Mouse (Mus musculus): ENCODE measurements around the gene Tmem95.

DNA sequence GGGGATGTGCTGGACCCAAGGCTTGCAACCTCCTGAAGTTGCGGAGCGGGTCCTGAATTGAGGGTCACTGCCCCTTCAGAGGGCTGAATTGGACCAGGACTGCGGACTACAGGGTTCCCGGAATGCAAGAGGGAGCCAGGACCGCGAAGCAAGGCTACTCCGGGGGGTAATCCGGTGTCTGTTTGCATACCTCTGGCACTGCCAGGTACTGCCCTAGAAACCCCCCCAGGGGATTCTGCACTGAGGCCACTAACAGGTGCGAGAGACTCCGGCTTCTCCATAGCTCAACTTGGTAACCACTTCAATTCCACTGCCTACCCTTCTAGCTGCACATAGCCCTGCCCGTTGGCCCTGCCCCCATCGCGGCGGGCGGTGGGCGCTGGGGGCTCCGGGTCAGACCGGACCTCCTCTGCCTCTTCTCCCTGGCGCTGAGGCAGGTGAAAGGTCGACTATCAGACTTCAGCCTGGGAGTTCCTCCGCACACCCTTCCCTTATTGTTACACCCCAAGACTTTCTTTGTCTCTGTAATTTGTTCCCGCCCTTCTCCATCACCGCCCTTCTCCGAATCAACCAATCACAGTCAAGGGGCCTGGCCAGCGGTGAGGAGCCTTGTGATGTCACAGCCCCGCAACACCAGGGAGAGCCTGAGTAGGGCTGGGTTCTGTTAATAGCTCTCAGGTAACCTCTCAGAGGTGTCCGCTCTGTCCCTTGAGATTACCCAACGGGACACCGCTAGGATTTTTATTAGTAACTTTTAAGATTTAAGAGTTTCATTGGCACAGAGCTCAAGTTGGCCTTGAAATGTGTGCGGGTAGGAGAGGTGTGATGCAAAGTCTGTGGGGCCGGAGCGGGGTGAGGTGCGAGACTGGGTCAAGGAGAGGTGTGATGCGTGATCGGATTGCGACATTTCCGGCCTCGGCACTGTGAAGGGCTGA lies 22.9 kb upstream of the Tmem95 start, which contains the start of the genes 2810408A11Rik and Neurl4:
- TF ChIP-seq CTCF (IDR thresholded peaks at IDR 0.05; ENCODE audit: low read depth) (no peak), EP300 (IDR thresholded peaks at IDR 0.05; ENCODE audit: low read depth) (peak; percentile 15; the same call in 1 of the 2 replicates)

All from liver, embryonic 14.5 days (tissue).